Mouse (Mus musculus) gastrocnemius, postnatal 25 days (tissue): ENCODE measurements at regions not wholly inside any gene's neighbourhood (a gene's known extent, or its start where the extent isn't known, plus 50 kb on each side); places are given as distances from the start of the nearest gene placed in this dataset.
"Not testable (repeated sequence)": the region's sequence is repeated elsewhere in the genome, so short reads cannot be mapped to it uniquely, and the experiment has no call there.

Experiments
- DNase-seq: peaks from one replicate; pipeline ENCODE4 v3.0.0; 2022

- not testable (repeated sequence) for DNase-seq
These were observed 119.2 kb upstream of the Gm21119 start for GRCm38 (mm10) chr8:20495542-20495941.

GRCm38 (mm10) chr8:20513920-20514319, 100.8 kb upstream of the Gm21119 start:
- DNase-seq: not testable (repeated sequence)

- DNase-seq: not testable (repeated sequence)
These were observed 98.3 kb upstream of the Gm21119 start for GRCm38 (mm10) chr8:20516324-20516830.

GRCm38 (mm10) chr8:20517551-20517950, 97.2 kb upstream of the Gm21119 start:
- DNase-seq: not testable (repeated sequence)

- not testable (repeated sequence) for DNase-seq
These were observed 90.2 kb upstream of the Gm21119 start for GRCm38 (mm10) chr8:20524539-20524938.

GRCm38 (mm10) chr8:20529048-20529447, 85.7 kb upstream of the Gm21119 start:
- not testable (repeated sequence) for DNase-seq

GRCm38 (mm10) chr8:20539031-20539430, 75.7 kb upstream of the Gm21119 start:
- peak; percentile 4 for DNase-seq

GRCm38 (mm10) chr8:20544084-20544483, 70.6 kb upstream of the Gm21119 start:
- DNase-seq: not testable (repeated sequence)

GRCm38 (mm10) chr8:20545347-20545746, 69.4 kb upstream of the Gm21119 start:
- DNase-seq: peak; percentile 10

GRCm38 (mm10) chr8:20546401-20546800, 68.3 kb upstream of the Gm21119 start:
- not testable (repeated sequence) for DNase-seq

- DNase-seq: peak; percentile 87
These were observed 64.5 kb upstream of the Gm21119 start for GRCm38 (mm10) chr8:20550054-20550778.

GRCm38 (mm10) chr8:20556501-20557181, 58.1 kb upstream of the Gm21119 start:
- DNase-seq: not testable (repeated sequence)

GRCm38 (mm10) chr8:20557184-20557583, 57.5 kb upstream of the Gm21119 start:
- DNase-seq: not testable (repeated sequence)

GRCm38 (mm10) chr8:20557609-20558008, 57.1 kb upstream of the Gm21119 start:
- peak; percentile 32 for DNase-seq
